ENCODE assay signal across 8 mouse cellular contexts in the genomic region with DNA sequence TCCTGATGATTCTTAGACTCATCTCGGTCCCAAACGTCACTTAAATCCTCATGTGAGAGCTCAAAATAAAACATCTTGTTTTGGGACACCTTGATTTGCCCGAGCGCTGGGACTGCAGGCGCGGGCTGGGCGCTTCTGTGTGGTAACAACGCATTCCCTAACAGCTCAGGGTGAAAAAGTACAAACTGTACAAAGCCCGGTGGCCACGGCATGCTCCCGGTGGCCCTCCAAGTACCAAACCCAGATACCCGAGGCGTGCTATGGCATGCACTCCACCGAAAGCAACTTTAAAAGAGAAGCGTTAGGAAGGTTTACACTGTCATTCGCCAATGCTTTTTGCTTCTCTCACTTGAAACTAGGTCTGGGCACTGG. TPM values are rescaled to one million over a fixed set of nuclear protein-coding genes. Genes with fewer than 3 reads are reported as not detected.
DNase-seq lines count a peak whose midpoint lies in the region; ATAC-seq and TF ChIP-seq lines count a peak whose summit lies in the region.

No protein-coding gene starts in this region.

- no peak overlapping the region for H3K9ac ChIP-seq in forebrain, embryonic 13.5 days
- no peak overlapping the region for H3K9ac ChIP-seq in limb, embryonic 15.5 days
- no peak overlapping the region for H3K9ac ChIP-seq in neural tube, embryonic 14.5 days (replicated peaks; ENCODE audit: low read depth, low read length)

- H3K27ac ChIP-seq in layer of hippocampus, adult 2 months: peak overlapping the region; percentile 91
- no peak overlapping the region for H3K27ac ChIP-seq in forebrain, embryonic 13.5 days
- H3K27ac ChIP-seq in limb, embryonic 15.5 days: no peak overlapping the region
- no peak overlapping the region for H3K27ac ChIP-seq in neural tube, embryonic 14.5 days (ENCODE audit: low read depth, low read length)

- ATAC-seq in forebrain, embryonic 13.5 days: no peak
- no peak for ATAC-seq in limb, embryonic 15.5 days (ENCODE audit: insufficient number of reproducible peaks, low FRiP score, low TSS enrichment, low read depth)
- ATAC-seq in neural tube, embryonic 14.5 days (ENCODE audit: low read depth): no peak

- no peak for DNase-seq in layer of hippocampus, adult 2 months (ENCODE audit: low spot score in 2 of 2)
- no peak for DNase-seq in layer of hippocampus, postnatal 14 days (ENCODE audit: low spot score in 2 of 2)
- DNase-seq in thymus, postnatal 36 days: no peak
- DNase-seq in adrenal gland, adult 8-10 months: no peak
- DNase-seq in Muller cell, postnatal 12 days (ENCODE audit: inconsistent ontology term): no peak

- no peaks in the 10 kb centered on the region for H3K36me3 ChIP-seq in forebrain, embryonic 13.5 days (ENCODE audit: poor library complexity, severe bottlenecking)
- no peaks in the 10 kb centered on the region for H3K36me3 ChIP-seq in limb, embryonic 15.5 days
- H3K36me3 ChIP-seq in neural tube, embryonic 14.5 days (ENCODE audit: control insufficient read depth, insufficient read depth, low read length): no peaks in the 10 kb centered on the region

- 0 out of 2 replicates have a peak, but pooled peaks cover 3% of the 10 kb centered on the region for H3K9me3 ChIP-seq in forebrain, embryonic 13.5 days (replicated peaks)
- H3K9me3 ChIP-seq in limb, embryonic 15.5 days: no peaks in the 10 kb centered on the region
- no peaks in the 10 kb centered on the region for H3K9me3 ChIP-seq in neural tube, embryonic 14.5 days (ENCODE audit: control insufficient read depth, low read length)

- peak overlapping the region; percentile 70 for H3K4me3 ChIP-seq in layer of hippocampus, adult 2 months
- peak overlapping the region; percentile 49 for H3K4me3 ChIP-seq in forebrain, embryonic 13.5 days
- peak overlapping the region; percentile 64 for H3K4me3 ChIP-seq in limb, embryonic 15.5 days
- H3K4me3 ChIP-seq in neural tube, embryonic 14.5 days (ENCODE audit: low read depth, low read length): peak overlapping the region; percentile 42

- H3K4me2 ChIP-seq in forebrain, embryonic 13.5 days: peak overlapping the region; percentile 75
- peak overlapping the region; percentile 92 for H3K4me2 ChIP-seq in limb, embryonic 15.5 days
- H3K4me2 ChIP-seq in neural tube, embryonic 14.5 days (ENCODE audit: low read depth, low read length): peak overlapping the region; percentile 61

- peaks cover 69% of the 10 kb centered on the region for H3K27me3 ChIP-seq in forebrain, embryonic 13.5 days
- peaks cover 54% of the 10 kb centered on the region for H3K27me3 ChIP-seq in limb, embryonic 15.5 days
- H3K27me3 ChIP-seq in neural tube, embryonic 14.5 days (ENCODE audit: control insufficient read depth, insufficient read depth, low read length): peaks cover 49% of the 10 kb centered on the region

- 10% methylated on average over 16 of the region's 16 CpGs for WGBS in forebrain, embryonic 13.5 days
- WGBS in limb, embryonic 15.5 days: 7% methylated on average over 16 of the region's 16 CpGs
- 10% methylated on average over 16 of the region's 16 CpGs for WGBS in neural tube, embryonic 14.5 days

- peaks cover 17% of the 10 kb centered on the region for H3K4me1 ChIP-seq in forebrain, embryonic 13.5 days
- H3K4me1 ChIP-seq in limb, embryonic 15.5 days: peaks cover 48% of the 10 kb centered on the region
- peaks cover 15% of the 10 kb centered on the region for H3K4me1 ChIP-seq in neural tube, embryonic 14.5 days (ENCODE audit: control insufficient read depth, insufficient read depth, low read length)

- no peak for TF ChIP-seq CTCF in layer of hippocampus, adult 2 months (conservative IDR thresholded peaks at IDR 0.05)

RNA-seq across cellular contexts. Expression of gene Htra1, which starts 0.5 kb away (rescaled TPM):
- total RNA-seq in layer of hippocampus, adult 2 months (2021): 100 to 1,000 TPM; 239 to 255 TPM
- total RNA-seq in layer of hippocampus, postnatal 14 days (2021): 100 to 1,000 TPM; 304 to 349 TPM
- polyA plus RNA-seq in forebrain, embryonic 13.5 days (2015; fragmentation: Nextera tagmentation; extraction: Ambion mirVana): 9.3 and 9.7 TPM in 2 replicates
- polyA plus RNA-seq in limb, embryonic 15.5 days (2015; fragmentation: Nextera tagmentation; extraction: Ambion mirVana): 317 and 324 TPM in 2 replicates
- polyA plus RNA-seq in neural tube, embryonic 14.5 days (2014; fragmentation: Nextera tagmentation; extraction: Ambion mirVana): 5.7 and 18.5 TPM in 2 replicates
- 10 to 100 TPM; 33.0 to 88.6 (median 61.0) TPM for total RNA-seq in adrenal gland, adult 8-10 months (2022)
